In genomic region chr1:88698926-88699325, GRCm38 (mm10) we compare ENCODE assay signal across 9 mouse cellular contexts. TPM values are rescaled to one million over a fixed set of nuclear protein-coding genes. Genes with fewer than 3 reads are reported as not detected.
A peak's percentile ranks its signal among the peaks of the same experiment; 100 is the strongest.
DNase-seq lines count a peak whose midpoint lies in the region; ATAC-seq and TF ChIP-seq lines count a peak whose summit lies in the region.
"Had no signal": no experiment of that assay in that cellular context is flagged by ENCODE, and none has a peak within 500 bp of the region (broad histone marks: within the 10 kb centered on the region; RNA-seq: fewer than 3 reads in every experiment).

No protein-coding gene starts in this region.

- H3K27me3 ChIP-seq in embryonic facial prominence, embryonic 10.5 days (replicated peaks; ENCODE audit: low read depth, poor library complexity, severe bottlenecking), result peaks cover 16% of the 10 kb centered on the region
- H3K27me3 ChIP-seq in hindbrain, embryonic 15.5 days, result no peaks in the 10 kb centered on the region
- no peaks in the 10 kb centered on the region for H3K27me3 ChIP-seq in midbrain, postnatal 0 days (ENCODE audit: insufficient read depth, low read length)
- H3K27me3 ChIP-seq: Patski had no signal

- 39% methylated on average over 5 of the region's 5 CpGs for WGBS in embryonic facial prominence, embryonic 10.5 days
- WGBS in hindbrain, embryonic 15.5 days, result 8% methylated on average over 5 of the region's 5 CpGs
- 7% methylated on average over 5 of the region's 5 CpGs for WGBS in midbrain, postnatal 0 days

- peak overlapping the region; percentile 87 for H3K4me2 ChIP-seq in hindbrain, embryonic 15.5 days
- H3K4me2 ChIP-seq in midbrain, postnatal 0 days (ENCODE audit: low read depth, low read length, poor library complexity, severe bottlenecking), result peak overlapping the region; percentile 84

- H3K9ac ChIP-seq in hindbrain, embryonic 15.5 days, result peak overlapping the region; percentile 95
- peak overlapping the region; percentile 52 for H3K9ac ChIP-seq in midbrain, postnatal 0 days (replicated peaks; ENCODE audit: low read length, poor library complexity, severe bottlenecking)

- peak overlapping the region; percentile 74 for H3K4me3 ChIP-seq in left cerebral cortex, adult 2 months
- H3K4me3 ChIP-seq in embryonic facial prominence, embryonic 10.5 days, result peak overlapping the region; percentile 85
- H3K4me3 ChIP-seq in hindbrain, embryonic 15.5 days, result peak overlapping the region; percentile 85
- H3K4me3 ChIP-seq in midbrain, postnatal 0 days (ENCODE audit: low read depth, low read length), result peak overlapping the region; percentile 82

- TF ChIP-seq CTCF in left cerebral cortex, adult 2 months (IDR thresholded peaks at IDR 0.05), result no peak
- TF ChIP-seq CTCF in midbrain, postnatal 0 days (IDR thresholded peaks at IDR 0.05), result no peak

- intact Hi-C loops in left cerebral cortex, adult 2 months (cut with DNase I), result no loop called here
- intact Hi-C loops in left cerebral cortex, postnatal 14 days (cut with DNase I), result no loop called here

- no peak for DNase-seq in left cerebral cortex, adult 2 months (ENCODE audit: extremely low spot score in 1 of 2, low spot score in 2 of 2)
- no peak for DNase-seq in left cerebral cortex, postnatal 14 days (ENCODE audit: low spot score in 2 of 2)
- DNase-seq in embryonic facial prominence, embryonic 10.5 days (ENCODE audit: low spot score), result no peak
- peak; percentile 31 for DNase-seq in midbrain, postnatal 0 days (ENCODE audit: low spot score)
- DNase-seq in gastrocnemius, postnatal 25 days, result no peak
- no peak for DNase-seq in B cell, adult 2 months
- DNase-seq in left cerebral cortex, adult 9 months (ENCODE audit: low spot score in 2 of 2), result no peak

- H3K27ac ChIP-seq in left cerebral cortex, adult 2 months, result no peak overlapping the region
- no peak overlapping the region; the same call in 1 of the 2 replicates for H3K27ac ChIP-seq in embryonic facial prominence, embryonic 10.5 days (replicated peaks)
- H3K27ac ChIP-seq in hindbrain, embryonic 15.5 days (replicated peaks), result peak overlapping the region; percentile 97
- H3K27ac ChIP-seq in midbrain, postnatal 0 days (ENCODE audit: low read depth, low read length), result no peak overlapping the region; the same call in 1 of the 2 replicates

- ATAC-seq in hindbrain, embryonic 15.5 days (ENCODE audit: low FRiP score, low read depth), result no peak
- no peak for ATAC-seq in midbrain, postnatal 0 days (ENCODE audit: low FRiP score)
- ATAC-seq: Patski had no signal

- H3K9me3 ChIP-seq in embryonic facial prominence, embryonic 10.5 days, result no peaks in the 10 kb centered on the region
- no peaks in the 10 kb centered on the region for H3K9me3 ChIP-seq in hindbrain, embryonic 15.5 days
- no peaks in the 10 kb centered on the region for H3K9me3 ChIP-seq in midbrain, postnatal 0 days (ENCODE audit: low read length)

- H3K4me1 ChIP-seq in embryonic facial prominence, embryonic 10.5 days, result peaks cover 33% of the 10 kb centered on the region
- peaks cover 27% of the 10 kb centered on the region for H3K4me1 ChIP-seq in hindbrain, embryonic 15.5 days (replicated peaks)
- peaks cover 8% of the 10 kb centered on the region; the same call in 1 of the 2 replicates for H3K4me1 ChIP-seq in midbrain, postnatal 0 days (ENCODE audit: insufficient read depth, low read length)

- H3K36me3 ChIP-seq in embryonic facial prominence, embryonic 10.5 days (replicated peaks), result peaks cover 21% of the 10 kb centered on the region
- H3K36me3 ChIP-seq in hindbrain, embryonic 15.5 days, result peaks cover 12% of the 10 kb centered on the region
- H3K36me3 ChIP-seq in midbrain, postnatal 0 days (ENCODE audit: insufficient read depth, low read length), result peaks cover 2% of the 10 kb centered on the region; the same call in 1 of the 2 replicates

RNA-seq across cellular contexts. Expression of gene Arl4c, which starts 3.1 kb away (rescaled TPM):
- 10 to 100 TPM; 35.7 to 39.2 TPM for total RNA-seq in left cerebral cortex, adult 2 months (2021)
- total RNA-seq in left cerebral cortex, postnatal 14 days (2021), result 10 to 100 TPM; 40.0 to 43.9 TPM
- polyA plus RNA-seq in embryonic facial prominence, embryonic 10.5 days (2016; fragmentation: Nextera tagmentation; extraction: Ambion mirVana), result 14.8 and 15.4 TPM in 2 replicates
- 43.6 and 45.3 TPM in 2 replicates for polyA plus RNA-seq in hindbrain, embryonic 15.5 days (2015; fragmentation: Nextera tagmentation; extraction: Ambion mirVana)
- total RNA-seq in midbrain, postnatal 0 days (2014; rRNA removed), result 101 and 115 TPM in 2 replicates
- polyA plus RNA-seq in midbrain, postnatal 0 days (2015; fragmentation: Nextera tagmentation; extraction: Ambion mirVana), result 44.4 and 47.4 TPM in 2 replicates
- under 1 TPM; 0.72 to 0.97 TPM for total RNA-seq in gastrocnemius, postnatal 25 days (2021)

Comparison
In these comparisons a context has a peak if more than half of its experiments do, and no peak if none do; other contexts are left out.
1. RNA of gene Arl4c, which starts 3.1 kb away (total RNA-seq): 101 to 115 TPM in midbrain, postnatal 0 days, 40.0 to 43.9 TPM in left cerebral cortex, postnatal 14 days and 35.7 to 39.2 TPM in left cerebral cortex, adult 2 months; 0.72 to 0.97 TPM in gastrocnemius, postnatal 25 days; every median in the first group is over 10 times any median in the second.
2. Peak in every context shown above with its lines, with median percentiles within 50 percentile points of each other: H3K4me3 ChIP-seq.